Mouse (Mus musculus): Measurements from ENCODE around the gene E030018B13Rik.
A peak's percentile ranks its signal among the peaks of the same experiment; 100 is the strongest.

Gene E030018B13Rik

DNA sequence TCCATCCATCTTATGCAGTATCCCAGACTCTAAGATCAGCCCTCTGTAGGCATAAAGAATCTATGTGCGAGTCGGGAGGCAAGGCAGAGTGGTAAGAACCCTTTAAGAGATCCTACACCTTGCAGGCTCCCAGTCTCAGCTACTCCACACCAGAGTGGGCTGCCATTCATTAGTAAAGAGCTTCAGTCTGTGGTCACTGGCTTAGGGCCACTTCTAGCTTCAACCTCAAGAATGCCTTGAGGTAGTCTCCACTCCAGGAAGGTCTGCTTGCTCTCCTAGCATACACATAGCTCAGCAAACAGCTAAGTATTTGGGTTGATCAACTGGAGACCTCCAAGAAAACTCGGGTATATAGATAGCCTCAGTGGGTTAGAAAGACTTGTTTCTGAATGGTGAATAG, 19.0 kb upstream of the E030018B13Rik start:
- no peak for DNase-seq (ENCODE audit: low spot score in 2 of 2)

DNA sequence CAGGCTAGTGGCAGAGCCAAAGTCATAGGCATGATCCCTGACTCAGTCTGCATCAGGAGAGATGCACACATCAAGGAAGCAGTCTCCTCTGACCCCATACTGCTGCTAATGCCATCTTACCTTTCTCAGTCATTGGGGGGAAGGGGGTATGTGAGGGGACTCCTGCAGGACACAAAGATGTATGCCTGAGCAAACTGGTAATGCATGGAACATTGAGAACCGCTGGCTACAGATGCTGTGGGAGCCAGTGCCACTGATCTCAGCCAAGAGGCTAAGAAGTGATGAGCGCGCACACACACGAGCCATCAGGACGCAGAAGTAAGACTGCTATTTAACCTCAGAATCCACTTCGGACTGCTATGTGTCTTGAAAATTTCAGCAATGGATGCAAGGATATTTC, 18.5 kb upstream of the E030018B13Rik start:
- DNase-seq (ENCODE audit: low spot score in 2 of 2): no peak

DNA sequence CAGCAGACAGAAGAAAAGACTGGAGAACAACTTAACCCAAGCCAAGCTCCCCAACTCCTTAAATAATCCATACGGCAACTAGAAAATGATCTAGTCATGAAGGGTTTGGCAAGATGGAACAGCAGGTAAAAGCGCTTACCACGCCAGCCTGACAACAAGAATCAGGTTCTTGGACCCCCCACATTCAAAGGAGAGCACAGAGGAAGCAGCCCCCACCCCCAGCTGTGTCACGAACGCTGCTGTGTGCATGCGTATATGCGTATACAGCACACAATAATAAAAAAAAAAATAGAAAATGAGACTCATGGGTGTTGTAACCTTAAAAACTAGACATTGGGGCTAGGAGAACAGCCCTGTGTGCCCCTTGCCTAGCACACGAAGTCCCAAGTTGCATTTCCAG, 16.7 kb upstream of the E030018B13Rik start:
- no peak for DNase-seq (ENCODE audit: low spot score in 2 of 2)

DNA sequence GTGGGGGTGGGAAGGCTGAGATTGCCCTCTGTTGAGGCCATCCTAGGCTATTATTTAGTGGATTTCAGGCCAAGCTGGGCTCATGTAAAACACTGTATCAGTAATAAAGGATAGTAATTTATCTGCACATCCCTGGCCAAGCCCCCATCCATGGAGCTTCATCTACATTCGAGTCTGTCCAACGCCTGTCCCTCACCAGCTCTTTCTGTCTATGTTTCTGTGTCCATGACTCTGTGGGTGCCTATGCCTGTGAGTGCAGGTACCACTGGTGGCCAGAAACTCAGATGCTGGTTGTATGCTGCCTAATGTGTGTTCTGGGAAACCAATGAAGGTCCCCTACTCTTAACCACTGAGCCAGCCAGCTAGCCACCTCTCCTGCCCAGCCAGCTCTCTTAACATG, 16.2 kb upstream of the E030018B13Rik start:
- no peak for DNase-seq (ENCODE audit: low spot score in 2 of 2)

DNA sequence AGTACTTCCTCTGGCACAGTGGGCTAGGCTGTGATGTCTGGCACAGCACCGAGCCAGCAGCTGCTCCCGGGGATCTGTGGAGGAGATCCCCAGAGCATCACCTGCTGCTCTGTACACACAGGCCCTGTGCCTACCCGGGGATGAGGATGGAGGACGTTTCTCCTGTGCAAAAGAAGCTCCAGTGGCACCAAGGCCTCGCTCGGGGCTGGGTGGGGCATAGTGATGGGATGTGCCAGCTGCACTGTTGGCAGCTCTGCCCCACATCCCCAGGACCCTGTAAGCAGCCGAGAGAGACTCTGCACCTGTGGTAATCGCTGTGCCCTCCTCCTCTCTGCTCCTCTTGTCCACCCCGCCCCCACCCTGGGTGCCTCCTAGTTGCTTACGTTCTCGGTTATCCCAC, 15.3 kb upstream of the E030018B13Rik start:
- DNase-seq (ENCODE audit: low spot score in 2 of 2): no peak

DNA sequence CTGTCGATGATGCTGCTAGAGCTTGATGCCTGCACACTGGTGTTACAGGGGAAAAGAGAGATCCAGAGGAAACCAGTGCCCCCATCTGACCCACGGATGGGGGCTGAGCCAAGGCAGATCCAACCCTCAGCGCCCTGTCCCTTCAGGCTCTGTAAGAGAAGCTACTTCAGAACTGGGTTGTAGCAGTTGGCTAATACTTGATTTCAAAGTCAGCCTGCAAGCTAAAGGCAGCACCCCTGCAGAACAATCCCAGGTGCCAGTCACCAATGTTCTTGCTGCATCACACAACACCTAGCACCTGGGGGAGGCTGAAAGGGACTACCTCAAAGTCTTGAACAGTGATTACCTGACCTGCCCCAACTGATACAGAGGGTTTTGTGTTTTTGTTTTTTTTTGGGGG, 14.7 kb upstream of the E030018B13Rik start:
- no peak for DNase-seq (ENCODE audit: low spot score in 2 of 2)

DNA sequence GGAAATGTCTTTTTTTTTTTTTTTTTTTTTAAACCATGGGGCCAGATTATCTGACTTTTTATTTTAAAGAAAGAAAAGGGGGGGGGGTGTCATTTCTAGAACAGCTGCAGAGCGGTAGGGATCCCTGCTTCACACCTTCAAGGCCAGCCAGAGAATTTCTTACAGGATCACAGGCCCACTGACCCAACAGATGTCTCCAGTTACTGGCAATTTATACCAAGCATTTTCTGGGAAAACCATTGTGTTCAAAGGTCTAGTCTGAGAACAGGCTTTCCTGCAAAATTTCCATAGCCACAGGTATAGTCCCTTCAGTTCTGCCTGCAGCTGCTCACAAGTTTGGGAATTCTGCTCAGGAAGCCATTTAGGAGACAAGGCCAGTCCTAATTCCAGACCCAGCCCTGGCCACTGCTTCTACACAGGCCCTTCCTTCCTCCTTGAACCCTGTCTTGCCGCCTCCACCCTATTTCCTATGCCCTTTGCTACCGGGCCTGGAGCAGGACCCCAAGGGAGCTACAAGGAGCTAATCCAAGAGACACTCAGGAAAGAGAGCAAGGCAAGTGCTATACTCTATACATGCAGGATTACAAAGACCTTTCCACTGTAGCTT, 13.9 kb upstream of the E030018B13Rik start:
- DNase-seq (ENCODE audit: low spot score in 2 of 2): no peak

DNA sequence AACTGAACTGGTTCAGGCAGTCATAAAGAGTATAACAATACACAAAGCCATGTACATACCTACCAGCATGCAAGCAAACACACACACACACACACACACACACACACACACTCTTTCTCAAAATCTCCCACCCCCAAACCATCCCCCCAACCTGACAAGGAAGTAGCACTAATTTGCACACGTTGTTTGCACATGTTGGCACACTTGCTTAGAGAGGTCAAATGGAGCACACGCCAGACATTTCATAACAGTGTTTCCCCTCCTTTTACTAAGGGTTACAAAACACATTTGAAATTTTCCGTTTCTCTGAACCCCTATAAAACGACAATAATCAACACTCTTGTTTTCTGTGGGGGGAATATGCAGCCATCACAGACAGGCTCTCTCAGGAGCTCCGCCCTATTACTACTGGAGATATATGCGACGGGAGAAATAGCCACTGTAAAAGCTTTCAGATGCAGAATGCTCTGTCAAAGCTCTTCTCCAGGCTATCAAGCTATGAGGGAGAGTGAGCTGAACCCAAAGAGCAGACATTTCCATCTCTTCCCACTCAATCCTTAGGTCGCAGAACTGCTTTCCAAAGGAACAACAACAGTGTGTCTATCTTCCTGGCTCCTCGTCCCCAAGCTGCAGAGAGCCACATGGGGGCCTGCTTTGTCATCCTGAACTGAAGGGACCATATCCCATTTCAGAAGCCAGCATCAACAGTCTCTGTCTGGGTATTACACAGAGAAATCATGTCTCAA, 12.8 kb upstream of the E030018B13Rik start:
- DNase-seq (ENCODE audit: low spot score in 2 of 2): no peak

DNA sequence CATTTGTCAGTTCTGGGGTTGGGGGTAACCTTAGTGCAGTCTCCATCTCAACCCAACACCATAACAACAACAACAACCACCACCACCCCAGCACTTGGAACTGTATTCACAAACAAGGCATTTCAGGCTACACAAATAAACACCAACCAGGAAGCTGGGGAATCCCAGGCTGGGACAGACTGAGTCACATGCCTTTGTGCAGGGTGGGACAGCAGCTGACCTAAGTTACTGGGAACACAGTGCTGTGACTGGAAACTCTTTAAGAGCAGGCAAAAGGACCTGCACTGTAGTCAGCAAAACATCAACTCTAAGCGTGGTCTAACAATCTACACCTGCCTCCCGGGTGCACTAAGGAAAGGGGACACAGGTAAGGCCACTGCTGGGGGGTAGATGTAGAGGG, 11.5 kb upstream of the E030018B13Rik start:
- peak; percentile 86 to 89 for DNase-seq (ENCODE audit: low spot score in 2 of 2)

DNA sequence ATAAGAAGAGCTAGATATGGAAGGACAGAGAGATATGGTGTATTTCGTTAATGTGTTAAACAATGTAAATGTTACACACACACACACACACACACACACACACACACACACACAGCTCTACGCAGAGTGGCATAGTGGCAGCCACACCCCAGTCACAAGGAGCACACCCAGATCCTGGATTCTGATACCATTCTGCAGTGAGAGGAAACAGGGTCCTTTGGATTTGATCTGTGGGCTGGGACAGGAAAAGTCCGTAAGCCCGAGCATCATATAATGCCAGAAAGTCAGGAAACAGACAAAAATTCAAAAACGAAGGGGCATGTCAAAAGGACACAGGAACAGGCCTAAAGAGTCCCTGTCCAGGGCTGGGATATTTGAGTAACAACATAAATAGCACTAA, 11.0 kb upstream of the E030018B13Rik start:
- no peak for DNase-seq (ENCODE audit: low spot score in 2 of 2)

DNA sequence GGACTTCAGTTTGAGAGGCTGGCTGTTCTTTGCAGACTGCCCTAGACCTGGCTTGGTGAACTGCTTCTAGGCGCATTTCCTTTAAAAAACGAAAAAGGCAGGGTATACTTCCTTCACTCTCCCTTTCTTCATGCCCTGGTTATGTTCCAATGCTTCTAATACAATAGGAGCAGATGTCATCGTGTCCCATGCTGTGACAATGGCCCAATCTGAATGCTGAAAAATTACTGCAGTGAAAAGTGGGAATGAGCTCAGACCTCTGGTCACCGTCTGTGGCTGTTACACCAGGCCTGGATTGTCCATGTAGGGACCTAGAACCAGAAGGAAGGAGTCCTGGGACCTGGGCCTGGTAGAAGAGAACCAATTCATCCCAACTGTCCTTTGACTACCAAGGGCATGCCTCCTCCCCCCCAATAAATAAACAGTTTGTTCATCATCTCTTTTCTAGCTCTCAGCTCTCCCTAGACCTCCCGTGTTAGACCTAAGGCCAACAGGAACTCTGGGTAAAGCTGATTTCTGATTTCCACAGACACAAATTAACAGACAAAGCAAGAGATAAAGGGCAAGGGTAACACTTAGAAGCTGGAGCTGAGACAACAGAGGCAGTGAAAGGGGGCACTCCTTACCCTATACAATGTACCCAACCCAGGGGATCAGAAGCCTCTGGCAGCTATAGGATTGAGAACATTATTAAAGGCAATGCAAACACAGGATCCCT, 8.7 kb upstream of the E030018B13Rik start:
- DNase-seq (ENCODE audit: low spot score in 2 of 2): no peak

DNA sequence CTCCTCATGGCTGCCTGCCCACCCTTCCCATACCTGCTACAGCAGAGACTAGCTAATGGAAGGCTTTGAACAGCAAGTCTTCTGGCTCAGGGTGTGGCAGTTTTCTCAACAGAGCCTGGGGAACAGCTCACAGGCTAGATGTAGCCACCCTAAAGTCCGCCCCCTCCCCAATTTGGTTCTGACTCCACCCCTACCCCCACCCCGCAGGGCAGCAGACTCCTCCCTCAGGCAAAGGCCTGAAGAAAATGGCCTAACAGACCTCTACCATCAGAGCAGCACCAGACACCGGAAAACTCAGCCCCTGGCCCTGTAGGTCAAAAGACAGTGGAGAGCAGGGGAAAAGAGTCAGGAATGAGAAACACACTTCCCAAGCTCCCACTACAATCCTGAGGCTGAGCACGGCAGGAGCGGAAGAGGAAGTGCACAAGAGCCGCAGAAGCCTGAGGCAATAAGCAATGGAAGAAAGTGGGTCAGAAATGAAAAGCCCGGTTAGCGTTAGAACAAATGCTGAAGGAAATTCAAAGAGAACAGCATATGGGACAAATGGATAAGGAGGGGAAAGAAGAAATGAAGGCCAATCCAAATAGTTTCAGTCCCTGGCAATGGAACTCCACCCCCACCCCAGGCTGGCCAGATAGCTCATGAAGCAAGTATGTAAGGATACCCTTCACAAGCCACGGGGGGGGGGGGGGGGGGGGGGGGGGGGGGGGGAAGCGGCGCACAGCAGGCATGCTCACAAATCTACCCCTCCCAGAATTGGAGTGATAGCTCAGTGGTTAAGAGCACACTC, 8.0 kb upstream of the E030018B13Rik start:
- no peak for DNase-seq (ENCODE audit: low spot score in 2 of 2)

DNA sequence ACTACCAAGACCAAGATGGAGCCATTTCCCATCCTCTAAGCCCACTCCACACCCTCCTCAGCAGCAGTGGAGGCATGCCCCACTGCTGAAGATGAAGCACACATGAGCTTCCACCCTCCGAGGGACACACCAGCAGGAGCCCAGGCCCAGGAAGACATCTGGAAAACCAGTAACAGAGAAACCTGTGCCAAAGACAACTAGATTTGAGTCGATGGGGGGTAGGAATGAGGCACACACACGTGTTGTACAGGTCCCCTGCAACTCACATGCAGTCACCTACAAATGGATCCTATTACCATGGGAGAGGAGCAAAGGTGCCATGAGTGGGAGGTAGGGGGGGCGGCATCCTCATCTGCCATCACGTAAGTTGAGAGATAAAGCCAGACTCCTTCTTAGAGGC, 6.4 kb upstream of the E030018B13Rik start:
- DNase-seq (ENCODE audit: low spot score in 2 of 2): peak in 1 of 2 experiments; percentile 75

DNA sequence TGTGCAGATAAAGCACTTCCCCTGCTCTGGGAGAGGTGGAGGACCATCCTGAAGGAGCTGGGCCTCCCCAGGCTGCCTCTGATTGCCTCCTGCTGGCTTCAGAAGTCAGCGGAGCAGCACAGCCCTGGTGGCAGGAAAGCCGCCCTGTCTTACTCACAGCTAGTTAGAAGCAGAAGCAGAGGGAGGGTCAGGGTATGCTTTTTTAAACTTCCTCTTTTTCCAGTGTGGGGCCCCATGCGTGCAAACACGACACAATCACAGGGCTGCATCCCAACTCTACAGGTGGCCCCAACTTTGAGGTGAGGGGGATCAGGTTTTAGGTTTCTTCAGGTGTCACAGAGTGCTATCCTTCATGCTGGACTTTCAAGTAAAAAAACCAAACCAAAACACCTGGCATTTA, 5.7 kb upstream of the E030018B13Rik start:
- DNase-seq (ENCODE audit: low spot score in 2 of 2): peak in 1 of 2 experiments; percentile 76

DNA sequence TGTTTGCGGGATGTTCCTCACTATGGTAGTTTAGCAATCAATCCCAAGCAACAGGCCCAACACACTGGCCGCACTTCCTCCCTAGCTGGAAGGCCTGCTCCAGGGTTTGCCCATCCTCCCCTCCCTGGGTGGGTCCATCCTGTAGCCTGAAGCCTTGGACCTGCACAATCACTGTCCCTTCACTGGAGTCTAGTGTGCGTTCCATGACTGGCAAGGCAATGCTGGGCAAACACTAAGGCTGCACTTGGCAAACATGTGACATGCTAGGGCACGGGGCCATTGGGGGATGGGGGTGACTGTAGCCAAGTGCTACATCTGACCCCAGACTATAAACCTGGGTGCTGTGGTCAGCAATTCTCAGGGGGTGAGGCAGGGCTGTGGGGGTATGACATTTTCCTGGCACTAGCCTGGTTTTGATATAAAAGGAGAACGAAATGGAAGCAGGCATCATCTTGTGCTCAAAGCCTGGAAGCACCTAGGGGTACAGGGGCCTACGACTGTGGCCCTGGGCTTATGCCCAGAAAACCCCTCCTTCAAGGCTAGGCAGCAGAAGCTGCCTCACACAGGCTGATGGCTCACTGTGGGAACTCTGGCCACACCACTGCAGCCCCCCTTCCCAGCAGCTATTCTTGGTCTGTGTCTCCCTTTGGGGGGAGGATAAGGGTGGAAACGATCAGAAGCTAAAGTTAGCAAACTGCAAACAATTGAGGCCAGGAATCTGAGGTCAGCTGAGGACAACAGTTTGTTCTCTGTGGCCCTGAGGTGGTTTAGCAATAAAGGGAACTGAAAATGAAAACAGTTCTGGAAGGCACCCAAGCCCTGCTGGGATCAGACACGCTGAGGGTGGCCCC, 5.0 kb upstream of the E030018B13Rik start:
- DNase-seq (ENCODE audit: low spot score in 2 of 2): peak; percentile 97

DNA sequence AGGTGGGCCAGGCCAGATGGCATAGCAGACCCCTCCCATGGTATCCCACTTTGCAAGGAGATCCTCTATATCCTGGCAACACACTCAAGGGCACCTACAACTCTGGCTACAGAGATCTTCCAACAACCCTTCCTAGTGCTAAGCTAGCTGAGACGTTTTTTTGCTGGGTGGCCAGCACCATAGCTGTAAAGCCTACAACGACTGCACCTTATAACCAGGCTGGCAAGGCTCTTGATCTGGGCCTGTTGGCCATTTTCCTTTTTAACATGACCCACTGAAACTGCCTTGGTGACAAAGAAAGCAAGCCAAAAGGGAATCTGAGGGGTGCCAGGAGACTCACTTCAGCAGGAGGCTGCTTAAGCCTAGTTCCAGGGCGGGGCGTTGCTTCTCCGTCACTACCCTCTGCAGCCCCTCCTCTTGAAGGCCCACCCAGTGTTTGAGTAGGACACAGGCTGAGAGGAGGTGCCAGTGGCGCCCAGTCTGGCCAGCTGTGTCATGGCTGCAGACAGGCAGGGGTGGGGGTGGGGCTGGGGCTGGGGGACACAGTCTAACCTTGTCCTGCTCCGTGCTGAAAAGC, 4.3 kb upstream of the E030018B13Rik start:
- DNase-seq (ENCODE audit: low spot score in 2 of 2): peak; percentile 80 to 81

DNA sequence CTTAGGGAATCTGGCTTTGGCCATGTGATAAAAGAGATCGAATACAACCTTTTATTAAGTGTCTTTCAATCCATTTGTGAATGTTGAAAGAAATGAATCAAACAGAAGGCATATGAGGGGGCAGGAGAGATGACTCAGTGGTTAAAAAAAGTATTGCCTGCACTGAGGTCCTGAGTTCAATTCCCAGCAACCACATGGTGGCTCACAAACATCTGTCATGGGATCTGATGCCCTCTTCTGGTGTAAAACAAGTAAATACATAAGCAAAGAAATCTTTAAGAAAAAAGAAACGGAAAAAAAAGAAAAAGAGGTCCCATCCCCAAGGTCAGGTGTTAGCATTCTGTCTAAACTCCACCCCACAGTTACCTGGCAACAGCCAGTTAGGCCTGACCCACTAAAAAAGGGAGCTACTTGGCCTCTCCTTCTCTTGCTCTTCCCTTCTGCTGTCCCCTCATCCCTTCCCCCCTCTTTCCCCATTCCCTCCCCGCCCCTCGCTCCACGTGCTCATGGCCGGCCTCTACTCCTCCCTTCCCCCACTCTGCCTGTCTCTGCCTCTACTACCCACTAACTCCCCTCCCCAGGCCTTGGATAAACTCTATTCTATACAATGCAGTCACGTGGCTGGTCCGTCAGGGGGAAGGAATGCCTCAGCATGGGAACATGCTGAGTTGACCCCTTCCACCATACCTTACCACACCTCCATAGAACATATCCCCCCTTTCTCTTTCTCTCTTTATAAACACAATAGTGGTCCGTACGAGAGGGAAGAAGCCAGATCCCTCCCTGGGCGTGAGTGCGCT, 3.5 kb upstream of the E030018B13Rik start:
- DNase-seq (ENCODE audit: low spot score in 2 of 2): no peak

DNA sequence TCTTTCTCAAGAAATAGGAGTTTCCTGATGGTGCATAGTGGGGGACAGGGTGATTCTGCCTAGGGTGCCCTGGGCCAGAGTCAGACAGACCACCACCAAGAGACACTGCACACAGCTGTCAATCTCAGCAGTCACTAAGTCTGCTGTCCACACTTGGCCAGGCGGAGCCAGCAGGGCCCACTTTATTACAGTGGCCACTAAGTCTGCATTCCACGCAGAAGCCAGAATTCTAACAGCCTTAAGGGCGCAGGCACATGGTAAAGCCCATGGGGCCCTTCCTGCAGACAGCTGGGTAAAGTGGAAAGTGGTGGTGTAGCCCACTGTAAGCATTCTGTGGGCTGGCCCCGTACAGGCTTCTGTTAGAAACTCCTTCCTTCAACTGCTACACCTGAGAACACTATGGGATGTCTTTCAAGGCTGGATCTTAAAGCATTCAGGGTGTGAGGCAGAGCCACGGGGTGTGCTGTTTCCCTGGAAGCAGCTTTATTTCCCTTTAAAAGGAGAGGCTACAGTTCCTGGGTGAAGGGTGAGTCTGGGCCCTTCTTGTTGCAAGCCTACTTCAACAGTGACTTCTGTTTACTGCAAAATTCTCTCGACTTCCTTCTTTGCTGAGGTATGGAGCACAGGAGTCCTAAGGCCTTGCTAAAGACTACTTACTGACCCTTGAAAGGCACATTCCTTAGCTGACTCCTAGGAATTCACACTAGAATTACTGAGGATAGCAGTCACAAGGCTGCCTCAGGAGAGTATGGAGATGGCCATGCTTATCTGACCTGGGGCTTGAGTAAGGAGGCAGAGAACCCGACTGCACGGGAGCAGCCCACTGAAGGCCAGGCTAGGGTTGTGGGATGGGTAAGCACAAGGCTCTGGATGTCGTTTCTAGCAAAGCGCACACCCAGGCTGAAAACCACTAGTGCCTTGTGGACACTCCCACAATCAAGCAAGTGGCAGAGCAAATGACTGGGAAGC, 2.6 kb upstream of the E030018B13Rik start:
- no peak for DNase-seq (ENCODE audit: low spot score in 2 of 2)

DNA sequence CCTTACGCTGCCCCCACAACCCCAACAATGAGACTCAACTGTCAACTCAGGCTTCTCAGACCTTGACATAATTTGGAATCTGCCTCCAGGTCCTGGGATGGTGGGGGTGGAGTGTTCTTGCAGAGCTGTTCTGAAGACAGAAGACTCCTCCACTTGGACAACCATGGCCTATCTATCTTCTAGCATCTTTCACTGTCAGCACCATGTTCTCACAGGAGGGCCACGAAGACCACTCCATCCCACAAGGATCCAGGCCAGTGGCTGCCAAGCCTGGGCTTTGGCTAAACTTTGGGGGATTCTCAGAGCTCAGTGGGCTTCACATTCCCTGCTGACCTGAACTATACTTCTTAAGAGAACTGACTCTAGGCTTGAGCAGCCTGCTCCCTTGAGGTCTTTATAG, 1.8 kb upstream of the E030018B13Rik start:
- DNase-seq (ENCODE audit: low spot score in 2 of 2): no peak

Measured in heart, adult 9 months (tissue).